Mouse (Mus musculus): ENCODE measurements around the gene Jmjd6. TPM values are rescaled to one million over a fixed set of nuclear protein-coding genes. Genes with fewer than 3 reads are reported as not detected.

Gene Jmjd6
- polyA plus RNA-seq, 1 experiment from 2014 or later: 54.1 TPM

GRCm38 (mm10) chr11:116814884-116815415 is 28.3 kb downstream of the Jmjd6 start:
- TF ChIP-seq CTCF (IDR thresholded peaks at IDR 0.05; ENCODE audit: low read depth): no peak
- H3K4me3 ChIP-seq (replicated peaks; ENCODE audit: low read depth, low read length): no peak overlapping the region
- H3K9ac ChIP-seq (ENCODE audit: low read depth, low read length): no peak overlapping the region
- peaks cover 49% of the 10 kb centered on the region for H3K4me1 ChIP-seq (replicated peaks; ENCODE audit: insufficient read depth, low read length)
- no peaks in the 10 kb centered on the region for H3K27me3 ChIP-seq (ENCODE audit: insufficient read depth, low read length)
- no peak for ATAC-seq (replicated peaks; ENCODE audit: low FRiP score, low read depth)
- no peaks in the 10 kb centered on the region for H3K9me3 ChIP-seq (replicated peaks; ENCODE audit: low read length)
- DNase-seq (ENCODE audit: low spot score): no peak
- H3K4me2 ChIP-seq (ENCODE audit: low read length): peak overlapping the region; percentile 29; the same call in 1 of the 2 replicates
- peak overlapping the region; percentile 81 for H3K27ac ChIP-seq
- 26% methylated on average over 7 of the region's 7 CpGs for WGBS
- 0 out of 2 replicates have a peak, but pooled peaks cover 2% of the 10 kb centered on the region for H3K36me3 ChIP-seq (ENCODE audit: insufficient read depth, low read length)

- peak; percentile 30; the same call in 1 of the 2 replicates for ATAC-seq (replicated peaks; ENCODE audit: low FRiP score, low read depth)
- Histone ChIP-seq H3K4me3 (replicated peaks; ENCODE audit: low read depth, low read length) (no peak overlapping the region), H3K27ac (peak overlapping the region; percentile 81), H3K36me3 (ENCODE audit: insufficient read depth, low read length) (0 out of 2 replicates have a peak, but pooled peaks cover 2% of the 10 kb centered on the region), H3K9ac (ENCODE audit: low read depth, low read length) (peak overlapping the region; percentile 1; the same call in 1 of the 2 replicates), H3K4me2 (ENCODE audit: low read length) (peak overlapping the region; percentile 29; the same call in 1 of the 2 replicates), H3K9me3 (replicated peaks; ENCODE audit: low read length) (no peaks in the 10 kb centered on the region), H3K4me1 (replicated peaks; ENCODE audit: insufficient read depth, low read length) (peaks cover 49% of the 10 kb centered on the region), H3K27me3 (ENCODE audit: insufficient read depth, low read length) (no peaks in the 10 kb centered on the region)
- DNase-seq (ENCODE audit: low spot score): peak; percentile 94
- no peak for TF ChIP-seq CTCF (IDR thresholded peaks at IDR 0.05; ENCODE audit: low read depth)
- WGBS: 20% methylated on average over 20 of the region's 20 CpGs
Measured at GRCm38 (mm10) chr11:116814076-116814883, 29.0 kb downstream of the Jmjd6 start.

GRCm38 (mm10) chr11:116813610-116814009 is 29.6 kb downstream of the Jmjd6 start:
- no peaks in the 10 kb centered on the region for H3K27me3 ChIP-seq (ENCODE audit: insufficient read depth, low read length)
- H3K36me3 ChIP-seq (ENCODE audit: insufficient read depth, low read length): 0 out of 2 replicates have a peak, but pooled peaks cover 2% of the 10 kb centered on the region
- ATAC-seq (replicated peaks; ENCODE audit: low FRiP score, low read depth): no peak
- H3K4me3 ChIP-seq (replicated peaks; ENCODE audit: low read depth, low read length): no peak overlapping the region
- DNase-seq (ENCODE audit: low spot score): no peak
- WGBS: 88% methylated on average over 13 of the region's 13 CpGs
- no peak overlapping the region for H3K9ac ChIP-seq (ENCODE audit: low read depth, low read length)
- peaks cover 47% of the 10 kb centered on the region for H3K4me1 ChIP-seq (replicated peaks; ENCODE audit: insufficient read depth, low read length)
- peak overlapping the region; percentile 81 for H3K27ac ChIP-seq
- H3K9me3 ChIP-seq (replicated peaks; ENCODE audit: low read length): no peaks in the 10 kb centered on the region
- TF ChIP-seq CTCF (IDR thresholded peaks at IDR 0.05; ENCODE audit: low read depth): no peak
- H3K4me2 ChIP-seq (ENCODE audit: low read length): no peak overlapping the region

- 44% methylated on average over 21 of the region's 21 CpGs for WGBS
- Histone ChIP-seq H3K9ac (ENCODE audit: low read depth, low read length) (no peak overlapping the region), H3K4me3 (replicated peaks; ENCODE audit: low read depth, low read length) (no peak overlapping the region), H3K27me3 (ENCODE audit: insufficient read depth, low read length) (no peaks in the 10 kb centered on the region), H3K36me3 (ENCODE audit: insufficient read depth, low read length) (0 out of 2 replicates have a peak, but pooled peaks cover 2% of the 10 kb centered on the region), H3K4me1 (replicated peaks; ENCODE audit: insufficient read depth, low read length) (peaks cover 42% of the 10 kb centered on the region), H3K27ac (peak overlapping the region; percentile 54; the same call in 1 of the 2 replicates), H3K4me2 (ENCODE audit: low read length) (peak overlapping the region; percentile 8; the same call in 1 of the 2 replicates), H3K9me3 (replicated peaks; ENCODE audit: low read length) (no peaks in the 10 kb centered on the region)
- peak; percentile 28; the same call in 1 of the 2 replicates for TF ChIP-seq CTCF (IDR thresholded peaks at IDR 0.05; ENCODE audit: low read depth)
- DNase-seq (ENCODE audit: low spot score) (peak; percentile 66), ATAC-seq (replicated peaks; ENCODE audit: low FRiP score, low read depth) (no peak)
Measured at GRCm38 (mm10) chr11:116812793-116813529, 30.3 kb downstream of the Jmjd6 start.

GRCm38 (mm10) chr11:116810983-116811901 is 32.0 kb downstream of the Jmjd6 start:
- Histone ChIP-seq H3K36me3 (ENCODE audit: insufficient read depth, low read length) (0 out of 2 replicates have a peak, but pooled peaks cover 2% of the 10 kb centered on the region), H3K27me3 (ENCODE audit: insufficient read depth, low read length) (no peaks in the 10 kb centered on the region), H3K4me2 (ENCODE audit: low read length) (peak overlapping the region; percentile 62), H3K4me1 (replicated peaks; ENCODE audit: insufficient read depth, low read length) (peaks cover 34% of the 10 kb centered on the region), H3K9me3 (replicated peaks; ENCODE audit: low read length) (no peaks in the 10 kb centered on the region), H3K9ac (ENCODE audit: low read depth, low read length) (no peak overlapping the region), H3K27ac (peak overlapping the region; percentile 74), H3K4me3 (replicated peaks; ENCODE audit: low read depth, low read length) (peak overlapping the region; percentile 27)
- no peak for TF ChIP-seq CTCF (IDR thresholded peaks at IDR 0.05; ENCODE audit: low read depth)
- peak; percentile 91 for DNase-seq (ENCODE audit: low spot score)
- 12% methylated on average over 30 of the region's 32 CpGs for WGBS
- peak; percentile 77 for ATAC-seq (replicated peaks; ENCODE audit: low FRiP score, low read depth)

All from kidney, postnatal 0 days (tissue).